Mouse (Mus musculus): ENCODE data around the gene Nxn. TPM values are rescaled to one million over a fixed set of nuclear protein-coding genes. Genes with fewer than 3 reads are reported as not detected.

Nxn gene
- total and polyA plus RNA-seq, 3 experiments, result 10.0 to 19.1 (median 14.6) TPM

DNA sequence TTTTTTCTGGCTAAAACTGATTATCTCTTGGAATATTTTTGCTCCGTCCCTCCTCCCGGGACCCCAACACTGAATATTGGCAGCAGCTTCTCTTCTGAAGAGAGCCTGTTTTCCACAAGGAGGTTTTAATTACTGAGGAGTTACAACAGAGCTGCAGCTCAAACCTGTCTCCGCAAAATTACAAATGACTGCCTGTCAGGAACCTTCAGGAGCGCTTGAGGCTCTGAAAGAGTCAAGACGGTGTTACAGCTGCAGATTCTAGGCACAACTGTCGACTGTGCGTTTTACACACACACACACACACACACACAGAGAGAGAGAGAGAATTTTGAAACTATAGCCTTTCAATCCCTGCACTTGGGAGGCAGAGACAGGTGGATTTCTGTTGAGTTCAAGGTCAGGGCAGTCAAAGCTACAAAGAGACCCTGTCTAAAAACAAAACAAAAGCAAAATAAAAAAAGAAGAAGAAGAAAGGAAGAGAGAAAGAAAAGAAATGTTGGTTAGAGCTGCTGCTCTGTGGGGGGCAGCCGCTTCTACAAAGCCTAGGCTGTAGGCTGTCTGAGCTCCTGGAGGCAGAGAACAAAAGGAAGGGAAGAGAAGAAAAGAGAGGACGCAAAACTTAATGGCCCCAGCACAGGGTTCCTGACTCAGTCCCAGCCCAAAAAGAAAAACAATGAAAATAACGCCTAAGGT is 47.9 kb downstream of the Nxn start:
- WGBS, result 77% methylated on average over 10 of the region's 10 CpGs
- no peaks in the 10 kb centered on the region for H3K27me3 ChIP-seq (ENCODE audit: control insufficient read depth, insufficient read depth, low read length)
- no peak overlapping the region for H3K4me3 ChIP-seq
- no peaks in the 10 kb centered on the region for H3K36me3 ChIP-seq (ENCODE audit: control insufficient read depth, insufficient read depth, low read length)
- no peak for DNase-seq
- peaks cover 3% of the 10 kb centered on the region; the same call in 1 of the 2 replicates for H3K4me1 ChIP-seq (ENCODE audit: control insufficient read depth, insufficient read depth, low read length)
- H3K79me2 ChIP-seq (replicated peaks; ENCODE audit: control insufficient read depth, insufficient read depth, low read length), result no peaks in the 10 kb centered on the region
- intact Hi-C loops (cut with DNase I), result no loop called here
- no peak overlapping the region for H3K9ac ChIP-seq (ENCODE audit: low read depth, low read length)
- TF ChIP-seq EP300 (IDR thresholded peaks at IDR 0.05; ENCODE audit: insufficient read depth, low read depth, low read length) (no peak), CTCF (IDR thresholded peaks at IDR 0.05) (no peak), POLR2A (IDR thresholded peaks at IDR 0.05; ENCODE audit: insufficient read depth, low read depth, low read length) (no peak)
- H3K27ac ChIP-seq, result no peak overlapping the region

DNA sequence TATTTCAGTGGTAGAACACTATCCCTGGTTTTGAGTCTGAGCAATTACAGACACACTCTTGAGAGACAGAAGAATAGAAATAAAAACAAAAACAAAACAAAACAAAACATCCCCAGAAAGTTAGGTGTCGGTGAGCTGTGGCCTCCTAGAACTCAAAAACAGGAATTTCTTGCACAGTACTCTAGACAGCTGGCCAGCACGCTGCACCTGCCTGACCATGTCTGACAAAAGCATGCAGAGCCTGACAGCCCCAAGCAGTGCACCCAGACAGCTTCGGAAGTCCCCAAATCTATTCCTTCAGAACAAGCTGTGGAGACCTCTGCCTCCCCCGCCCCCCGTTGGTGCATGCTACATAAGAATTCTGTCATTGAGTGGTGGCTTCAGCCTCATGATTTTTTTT is 49.1 kb downstream of the Nxn start:
- no peaks in the 10 kb centered on the region for H3K36me3 ChIP-seq (ENCODE audit: control insufficient read depth, insufficient read depth, low read length)
- no peak overlapping the region for H3K27ac ChIP-seq
- intact Hi-C loops (cut with DNase I), result no loop called here
- 83% methylated on average over 5 of the region's 5 CpGs for WGBS
- no peak for DNase-seq
- TF ChIP-seq EP300 (IDR thresholded peaks at IDR 0.05; ENCODE audit: insufficient read depth, low read depth, low read length) (no peak), CTCF (IDR thresholded peaks at IDR 0.05) (no peak), POLR2A (IDR thresholded peaks at IDR 0.05; ENCODE audit: insufficient read depth, low read depth, low read length) (no peak)
- H3K9ac ChIP-seq (ENCODE audit: low read depth, low read length), result no peak overlapping the region
- H3K4me1 ChIP-seq (ENCODE audit: control insufficient read depth, insufficient read depth, low read length), result peaks cover 3% of the 10 kb centered on the region; the same call in 1 of the 2 replicates
- H3K27me3 ChIP-seq (ENCODE audit: control insufficient read depth, insufficient read depth, low read length), result no peaks in the 10 kb centered on the region
- H3K4me3 ChIP-seq, result no peak overlapping the region
- no peaks in the 10 kb centered on the region for H3K79me2 ChIP-seq (replicated peaks; ENCODE audit: control insufficient read depth, insufficient read depth, low read length)

DNA sequence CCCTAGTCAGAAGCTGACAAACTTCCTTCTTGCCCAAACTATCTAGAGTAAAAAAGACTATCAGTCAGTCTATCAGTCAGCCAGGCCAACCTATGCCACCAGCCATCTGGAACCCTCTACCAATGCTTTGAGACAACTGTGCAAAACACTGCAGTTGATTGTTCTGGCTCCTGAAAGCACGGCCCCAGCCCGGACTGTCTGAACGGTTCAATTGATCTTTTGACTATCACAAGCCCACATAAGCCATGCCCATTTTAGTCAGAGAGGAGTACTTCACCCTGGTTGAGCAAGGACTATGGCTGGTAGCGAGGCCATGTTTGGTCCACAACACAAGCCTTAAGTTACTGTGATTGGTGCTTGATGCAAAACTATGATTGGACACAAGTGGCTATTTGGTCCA is 51.4 kb downstream of the Nxn start:
- 86% methylated on average over 4 of the region's 4 CpGs for WGBS

DNA sequence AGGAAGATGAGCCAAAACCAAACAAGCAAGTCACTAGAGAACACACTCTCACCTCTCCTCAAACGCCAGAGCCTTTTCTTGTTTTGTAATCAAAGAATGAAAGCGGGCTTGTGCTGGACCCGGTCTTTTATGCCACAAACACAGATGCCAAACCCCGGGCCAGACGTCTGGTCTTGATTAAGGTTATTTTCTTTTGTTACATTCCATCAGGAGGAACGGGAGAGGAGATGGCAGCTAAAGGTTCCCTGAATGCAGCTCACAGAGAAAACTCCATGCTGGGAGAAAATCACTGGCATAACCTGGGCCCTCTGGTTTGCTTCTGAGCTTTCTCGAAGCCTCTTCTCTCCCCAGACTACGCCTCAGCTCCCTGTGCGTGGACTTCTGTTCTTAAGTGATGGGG is 55.9 kb downstream of the Nxn start:
- no peaks in the 10 kb centered on the region for H3K36me3 ChIP-seq (ENCODE audit: control insufficient read depth, insufficient read depth, low read length)
- H3K27me3 ChIP-seq (ENCODE audit: control insufficient read depth, insufficient read depth, low read length), result no peaks in the 10 kb centered on the region
- DNase-seq, result no peak
- no peak overlapping the region for H3K9ac ChIP-seq (ENCODE audit: low read depth, low read length)
- TF ChIP-seq CTCF (IDR thresholded peaks at IDR 0.05) (no peak), EP300 (IDR thresholded peaks at IDR 0.05; ENCODE audit: insufficient read depth, low read depth, low read length) (no peak), POLR2A (IDR thresholded peaks at IDR 0.05; ENCODE audit: insufficient read depth, low read depth, low read length) (no peak)
- H3K79me2 ChIP-seq (replicated peaks; ENCODE audit: control insufficient read depth, insufficient read depth, low read length), result no peaks in the 10 kb centered on the region
- intact Hi-C loops (cut with DNase I), result loop anchor here (2.0 to 5.0 kb wide), 2 partner anchors 14 to 34 kb away; no protein-coding TSS in a partner anchor
- H3K27ac ChIP-seq, result no peak overlapping the region
- no peaks in the 10 kb centered on the region for H3K4me1 ChIP-seq (ENCODE audit: control insufficient read depth, insufficient read depth, low read length)
- 71% methylated on average over 9 of the region's 9 CpGs for WGBS
- no peak overlapping the region for H3K4me3 ChIP-seq

More for the DNA sequence above, 51.4 kb downstream of the Nxn start:
- Histone ChIP-seq H3K9ac (ENCODE audit: low read depth, low read length) (no peak overlapping the region), H3K36me3 (ENCODE audit: control insufficient read depth, insufficient read depth, low read length) (no peaks in the 10 kb centered on the region), H3K27ac (no peak overlapping the region), H3K4me3 (no peak overlapping the region), H3K4me1 (ENCODE audit: control insufficient read depth, insufficient read depth, low read length) (no peaks in the 10 kb centered on the region), H3K27me3 (ENCODE audit: control insufficient read depth, insufficient read depth, low read length) (no peaks in the 10 kb centered on the region), H3K79me2 (replicated peaks; ENCODE audit: control insufficient read depth, insufficient read depth, low read length) (no peaks in the 10 kb centered on the region)
- TF ChIP-seq CTCF (IDR thresholded peaks at IDR 0.05) (no peak), POLR2A (IDR thresholded peaks at IDR 0.05; ENCODE audit: insufficient read depth, low read depth, low read length) (no peak), EP300 (IDR thresholded peaks at IDR 0.05; ENCODE audit: insufficient read depth, low read depth, low read length) (no peak)
- DNase-seq, result no peak
- intact Hi-C loops (cut with DNase I), result no loop called here

DNA sequence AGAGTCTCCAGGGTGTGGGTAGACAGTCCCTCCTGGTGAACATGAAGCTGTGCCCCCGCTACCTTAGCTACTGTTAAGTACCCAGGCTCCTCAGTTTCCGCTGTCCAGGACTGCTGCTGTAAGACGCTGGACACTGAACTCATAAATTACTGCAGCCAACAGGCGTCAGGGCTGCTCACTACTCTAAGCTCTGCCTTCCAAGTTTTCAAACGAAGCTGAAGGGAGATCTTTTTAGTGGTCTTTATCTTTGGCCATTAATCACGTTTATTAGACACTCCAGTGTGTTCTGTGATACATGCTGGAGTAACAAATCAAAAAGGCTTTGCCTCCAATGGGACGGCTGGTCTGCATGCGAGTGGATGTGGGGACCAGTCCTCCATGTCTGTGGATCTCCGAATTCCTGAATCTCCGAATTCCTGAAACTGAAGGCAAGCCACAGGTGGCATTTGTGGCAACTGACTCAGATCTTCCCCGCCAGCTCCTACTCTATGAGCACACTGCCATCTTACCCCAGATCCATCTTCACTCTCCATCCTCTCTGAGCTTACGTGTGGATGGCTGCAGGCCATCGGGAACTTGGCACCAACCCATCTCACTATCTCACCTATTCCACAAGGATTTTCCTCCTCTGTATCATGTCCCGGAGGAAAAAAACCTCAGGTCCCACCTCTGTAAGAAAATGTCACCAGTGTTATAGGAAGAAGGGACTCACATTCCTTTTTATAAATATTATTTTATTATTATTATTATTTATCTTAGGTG is 56.9 kb downstream of the Nxn start:
- no peaks in the 10 kb centered on the region for H3K27me3 ChIP-seq (ENCODE audit: control insufficient read depth, insufficient read depth, low read length)
- intact Hi-C loops (cut with DNase I), result loop anchor here (2.0 to 5.0 kb wide), 2 partner anchors 15 to 35 kb away; no protein-coding TSS in a partner anchor
- TF ChIP-seq CTCF (IDR thresholded peaks at IDR 0.05) (no peak), POLR2A (IDR thresholded peaks at IDR 0.05; ENCODE audit: insufficient read depth, low read depth, low read length) (no peak), EP300 (IDR thresholded peaks at IDR 0.05; ENCODE audit: insufficient read depth, low read depth, low read length) (no peak)
- H3K27ac ChIP-seq, result no peak overlapping the region
- H3K4me1 ChIP-seq (ENCODE audit: control insufficient read depth, insufficient read depth, low read length), result no peaks in the 10 kb centered on the region
- H3K79me2 ChIP-seq (replicated peaks; ENCODE audit: control insufficient read depth, insufficient read depth, low read length), result no peaks in the 10 kb centered on the region
- no peaks in the 10 kb centered on the region for H3K36me3 ChIP-seq (ENCODE audit: control insufficient read depth, insufficient read depth, low read length)
- no peak overlapping the region for H3K9ac ChIP-seq (ENCODE audit: low read depth, low read length)
- peak in 1 of 2 experiments; percentile 16 for DNase-seq
- WGBS, result 72% methylated on average over 14 of the region's 14 CpGs
- no peak overlapping the region for H3K4me3 ChIP-seq

DNA sequence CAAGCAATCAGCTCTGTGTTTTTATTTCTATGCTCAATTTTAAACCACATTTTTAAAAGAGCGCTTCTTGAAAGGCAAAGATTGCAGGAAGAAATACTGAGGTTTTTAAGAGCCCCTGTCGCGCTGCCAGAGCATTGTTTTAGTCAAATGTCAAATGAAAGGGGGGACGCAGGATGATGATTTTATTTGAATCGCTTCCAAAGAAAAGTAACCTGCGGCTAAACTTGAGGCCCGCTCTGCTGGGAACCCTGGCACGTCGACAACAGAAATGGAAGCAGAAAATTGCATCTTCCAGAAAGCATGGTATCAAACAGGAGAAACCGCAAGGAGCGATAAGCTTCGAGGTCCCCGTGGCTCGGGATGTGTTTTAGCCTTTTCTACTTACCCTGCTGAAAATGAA is 57.8 kb downstream of the Nxn start:
- H3K27ac ChIP-seq, result no peak overlapping the region
- no peaks in the 10 kb centered on the region for H3K27me3 ChIP-seq (ENCODE audit: control insufficient read depth, insufficient read depth, low read length)
- WGBS, result 42% methylated on average over 14 of the region's 14 CpGs
- no peaks in the 10 kb centered on the region for H3K79me2 ChIP-seq (replicated peaks; ENCODE audit: control insufficient read depth, insufficient read depth, low read length)
- H3K9ac ChIP-seq (ENCODE audit: low read depth, low read length), result no peak overlapping the region
- no peaks in the 10 kb centered on the region for H3K36me3 ChIP-seq (ENCODE audit: control insufficient read depth, insufficient read depth, low read length)
- DNase-seq, result peak in 1 of 2 experiments; percentile 20
- intact Hi-C loops (cut with DNase I), result loop anchor here (5.0 kb wide), 1 partner anchor 36 kb away; no protein-coding TSS in a partner anchor
- no peaks in the 10 kb centered on the region for H3K4me1 ChIP-seq (ENCODE audit: control insufficient read depth, insufficient read depth, low read length)
- no peak overlapping the region for H3K4me3 ChIP-seq
- no peak for TF ChIP-seq CTCF (IDR thresholded peaks at IDR 0.05)
- TF ChIP-seq POLR2A (IDR thresholded peaks at IDR 0.05; ENCODE audit: insufficient read depth, low read depth, low read length), result no peak
- TF ChIP-seq EP300 (IDR thresholded peaks at IDR 0.05; ENCODE audit: insufficient read depth, low read depth, low read length), result no peak

Measured in heart, adult 2 months (tissue).